Mouse (Mus musculus): ENCODE results near the gene Sec14l2. TPM values are rescaled to one million over a fixed set of nuclear protein-coding genes. Genes with fewer than 3 reads are reported as not detected.

The Sec14l2 gene
- polyA plus RNA-seq, 1 experiment from 2014 or later, result 0.93 TPM

Small RNA genes within 50 kb of the gene (microRNA-seq; reads per million reads assigned to microRNA genes)
- gene Mir3060 (ENCODE audit: borderline number of aligned reads), result 4.2 reads per million, percentile 35 among the genes with 10 or more reads in this experiment

Other genes starting within 250 kb of the Sec14l2 start
- not detected in 2 replicates for gene 4921536K21Rik, start 228.3 kb downstream of the Sec14l2 start, polyA plus RNA-seq (2014; fragmentation: Nextera tagmentation; extraction: Ambion mirVana)
- gene Dusp18, start 228.2 kb downstream of the Sec14l2 start, polyA plus RNA-seq (2014; fragmentation: Nextera tagmentation; extraction: Ambion mirVana), result 11.9 and 12.2 TPM in 2 replicates
- gene Slc35e4, start 208.8 kb downstream of the Sec14l2 start, polyA plus RNA-seq (2014; fragmentation: Nextera tagmentation; extraction: Ambion mirVana), result 2.9 and 3.0 TPM in 2 replicates
- gene Tcn2, start 191.3 kb downstream of the Sec14l2 start, polyA plus RNA-seq (2014; fragmentation: Nextera tagmentation; extraction: Ambion mirVana), result 71.2 and 72.5 TPM in 2 replicates
- 48.2 and 51.5 TPM in 2 replicates for gene Pes1, start 159.4 kb downstream of the Sec14l2 start, polyA plus RNA-seq (2014; fragmentation: Nextera tagmentation; extraction: Ambion mirVana)
- gene 4930556J24Rik, start 146.6 kb downstream of the Sec14l2 start, polyA plus RNA-seq (2014; fragmentation: Nextera tagmentation; extraction: Ambion mirVana), result 0.17 and 0.18 TPM in 2 replicates
- gene Gal3st1, start 139.8 kb downstream of the Sec14l2 start, polyA plus RNA-seq (2014; fragmentation: Nextera tagmentation; extraction: Ambion mirVana), result 0.14 and 0.19 TPM in 2 replicates
- gene Sec14l4, start 92.0 kb downstream of the Sec14l2 start, polyA plus RNA-seq (2014; fragmentation: Nextera tagmentation; extraction: Ambion mirVana), result not detected in 2 replicates
- not detected in 2 replicates for gene Sec14l3, start 58.6 kb downstream of the Sec14l2 start, polyA plus RNA-seq (2014; fragmentation: Nextera tagmentation; extraction: Ambion mirVana)
- gene Mtfp1, start 28.0 kb downstream of the Sec14l2 start, polyA plus RNA-seq (2014; fragmentation: Nextera tagmentation; extraction: Ambion mirVana), result 20.8 and 21.0 TPM in 2 replicates
- gene Rnf215, start 11.8 kb upstream of the Sec14l2 start, polyA plus RNA-seq (2014; fragmentation: Nextera tagmentation; extraction: Ambion mirVana), result 13.7 and 15.3 TPM in 2 replicates
- 2.2 and 2.6 TPM in 2 replicates for gene Ccdc157, start 36.9 kb upstream of the Sec14l2 start, polyA plus RNA-seq (2014; fragmentation: Nextera tagmentation; extraction: Ambion mirVana)
- 44.7 and 47.9 TPM in 2 replicates for gene Sf3a1, start 36.9 kb upstream of the Sec14l2 start, polyA plus RNA-seq (2014; fragmentation: Nextera tagmentation; extraction: Ambion mirVana)
- gene Tbc1d10a, start 63.4 kb upstream of the Sec14l2 start, polyA plus RNA-seq (2014; fragmentation: Nextera tagmentation; extraction: Ambion mirVana), result 8.5 and 10.1 TPM in 2 replicates
- gene Castor1, start 94.8 kb upstream of the Sec14l2 start, polyA plus RNA-seq (2014; fragmentation: Nextera tagmentation; extraction: Ambion mirVana), result 2.2 and 2.5 TPM in 2 replicates
- gene Osm, start 113.0 kb upstream of the Sec14l2 start, polyA plus RNA-seq (2014; fragmentation: Nextera tagmentation; extraction: Ambion mirVana), result 0.10 and 0.11 TPM in 2 replicates
- gene Lif, start 134.1 kb upstream of the Sec14l2 start, polyA plus RNA-seq (2014; fragmentation: Nextera tagmentation; extraction: Ambion mirVana), result 0.06 and 0.11 TPM in 2 replicates

All from heart, embryonic 11.5 days (tissue).